Mouse (Mus musculus) lung, embryonic 14.5 days (tissue): ENCODE results near the gene Slc35f1. TPM values are rescaled to one million over a fixed set of nuclear protein-coding genes. Genes with fewer than 3 reads are reported as not detected.

Experiments
- ATAC-seq: fragments of 200-750 bp; cut with Nextera tagmentation; 2 replicates; pipeline ENCODE4 v1.8.0; 2017; ENCODE audit warnings: mild to moderate bottlenecking, moderate TSS enrichment, moderate library complexity; ENCODE audit not compliant: insufficient read depth
- DNase-seq: peaks from one replicate; pipeline ENCODE4 v3.0.0-alpha.2; 2015
- H3K27ac ChIP-seq: fragments of 300-500 bp; sonication (generic); 2 replicates; pipeline ENCODE4 v1.5.1; 2014; ENCODE audit warnings: low read depth, mild to moderate bottlenecking, moderate library complexity
- H3K27me3 ChIP-seq: fragments of 300-500 bp; sonication (generic); 2 replicates; pipeline ENCODE4 v1.6.1; 2014; ENCODE audit warnings: low read length, control low read depth; ENCODE audit not compliant: insufficient read depth
- H3K36me3 ChIP-seq: fragments of 300-500 bp; sonication (generic); 2 replicates; pipeline ENCODE4 v1.6.1; 2014; ENCODE audit warnings: control low read depth; ENCODE audit not compliant: insufficient read depth
- H3K4me1 ChIP-seq: fragments of 300-500 bp; sonication (generic); 2 replicates; pipeline ENCODE4 v1.6.1; 2014; ENCODE audit warnings: antibody characterized with exemption, control low read depth; ENCODE audit not compliant: insufficient read depth
- H3K4me2 ChIP-seq: fragments of 300-500 bp; sonication (generic); 2 replicates; pipeline ENCODE4 v1.6.1; 2014; ENCODE audit warnings: mild to moderate bottlenecking
- H3K4me3 ChIP-seq: fragments of 300-500 bp; sonication (generic); 2 replicates; pipeline ENCODE4 v1.5.1; 2014; ENCODE audit warnings: low read depth, low read length
- H3K9ac ChIP-seq: fragments of 300-500 bp; sonication (generic); 2 replicates; pipeline ENCODE4 v1.6.1; 2014
- H3K9me3 ChIP-seq: fragments of 300-500 bp; sonication (generic); 2 replicates; pipeline ENCODE4 v1.6.1; 2016; ENCODE audit warnings: low read depth, low read length, control low read depth
- CTCF ChIP-seq: IDR thresholded peaks from 2 replicates; pipeline ENCODE4 v1.5.1; 2016; ENCODE audit warnings: antibody characterized with exemption, low read depth
- WGBS: fragments of 180-500 bp; shearing (Covaris S2); extraction: QIAGEN DNeasy Blood & Tissue Kit; methylation state at CpG from one replicate; pipeline ENCODE4 v1.1.7; 2014; 5-methylcytosine and 5-hydroxymethylcytosine counted together
- polyA plus RNA-seq: library from polyadenylated mRNA; unstranded; fragments of >200 nt; fragmentation: Nextera tagmentation; extraction: Ambion mirVana; gene quantifications from 2 replicates; pipeline ENCODE4 v1.2.1, GENCODE M21; 2014

The Slc35f1 gene
- polyA plus RNA-seq, 1 experiment from 2014 or later: 1.6 TPM

- WGBS: 78% methylated on average over 2 of the region's 2 CpGs
- TF ChIP-seq CTCF: no peak
- Histone ChIP-seq H3K27ac (no peak overlapping the region), H3K9ac (no peak overlapping the region), H3K27me3 (no peaks in the 10 kb centered on the region), H3K9me3 (no peaks in the 10 kb centered on the region), H3K4me1 (no peaks in the 10 kb centered on the region), H3K36me3 (no peaks in the 10 kb centered on the region), H3K4me2 (no peak overlapping the region), H3K4me3 (no peak overlapping the region)
- DNase-seq (no peak), ATAC-seq (no peak)
Observed at GRCm38 (mm10) chr10:52840819-52841218, 150.5 kb downstream of the Slc35f1 start.

- no peak overlapping the region for H3K4me2 ChIP-seq
- H3K4me1 ChIP-seq: no peaks in the 10 kb centered on the region
- H3K9me3 ChIP-seq: no peaks in the 10 kb centered on the region
- no peaks in the 10 kb centered on the region for H3K36me3 ChIP-seq
- ATAC-seq (no peak), DNase-seq (no peak)
- no peak overlapping the region for H3K4me3 ChIP-seq
- no peaks in the 10 kb centered on the region for H3K27me3 ChIP-seq
- no peak overlapping the region for H3K27ac ChIP-seq
- H3K9ac ChIP-seq: no peak overlapping the region
- no peak for TF ChIP-seq CTCF
Observed at GRCm38 (mm10) chr10:52851994-52852393, 161.7 kb downstream of the Slc35f1 start.

- Histone ChIP-seq H3K36me3 (no peaks in the 10 kb centered on the region), H3K27me3 (no peaks in the 10 kb centered on the region), H3K9ac (no peak overlapping the region), H3K27ac (no peak overlapping the region), H3K4me2 (no peak overlapping the region), H3K4me3 (no peak overlapping the region), H3K9me3 (no peaks in the 10 kb centered on the region), H3K4me1 (no peaks in the 10 kb centered on the region)
- DNase-seq (no peak), ATAC-seq (no peak)
- 66% methylated on average over 2 of the region's 2 CpGs for whole genome bisulfite sequencing
- TF ChIP-seq CTCF: no peak
Observed at GRCm38 (mm10) chr10:52860851-52861250, 170.5 kb downstream of the Slc35f1 start.

- Histone ChIP-seq H3K4me1 (no peaks in the 10 kb centered on the region), H3K36me3 (no peaks in the 10 kb centered on the region), H3K27ac (no peak overlapping the region), H3K27me3 (no peaks in the 10 kb centered on the region), H3K9me3 (no peaks in the 10 kb centered on the region), H3K4me3 (no peak overlapping the region), H3K9ac (no peak overlapping the region), H3K4me2 (no peak overlapping the region)
- 71% methylated on average over 5 of the region's 5 CpGs for WGBS
- DNase-seq: peak; percentile 63
- no peak for ATAC-seq
- TF ChIP-seq CTCF: no peak
Observed at GRCm38 (mm10) chr10:52864936-52865335, 174.6 kb downstream of the Slc35f1 start.

GRCm38 (mm10) chr10:52871110-52871509 is 180.8 kb downstream of the Slc35f1 start:
- ATAC-seq (no peak), DNase-seq (no peak)
- Histone ChIP-seq H3K9me3 (no peaks in the 10 kb centered on the region), H3K36me3 (no peaks in the 10 kb centered on the region), H3K27me3 (no peaks in the 10 kb centered on the region), H3K27ac (no peak overlapping the region), H3K9ac (no peak overlapping the region), H3K4me3 (no peak overlapping the region), H3K4me2 (no peak overlapping the region), H3K4me1 (no peaks in the 10 kb centered on the region)
- no peak for TF ChIP-seq CTCF

GRCm38 (mm10) chr10:52874133-52874532 is 183.8 kb downstream of the Slc35f1 start:
- Histone ChIP-seq H3K27me3 (no peaks in the 10 kb centered on the region), H3K9ac (no peak overlapping the region), H3K9me3 (no peaks in the 10 kb centered on the region), H3K4me2 (no peak overlapping the region), H3K27ac (peak overlapping the region; percentile 45), H3K36me3 (no peaks in the 10 kb centered on the region), H3K4me1 (no peaks in the 10 kb centered on the region), H3K4me3 (no peak overlapping the region)
- DNase-seq (peak; percentile 8), ATAC-seq (peak; percentile 69; the same call in 1 of the 2 replicates)
- WGBS: 59% methylated on average over 9 of the region's 9 CpGs
- TF ChIP-seq CTCF: no peak

- H3K9ac ChIP-seq: no peak overlapping the region
- no peak overlapping the region for H3K4me2 ChIP-seq
- ATAC-seq: peak; percentile 95
- H3K4me3 ChIP-seq: no peak overlapping the region
- TF ChIP-seq CTCF: no peak
- H3K4me1 ChIP-seq: no peaks in the 10 kb centered on the region
- peak; percentile 85 for DNase-seq
- no peaks in the 10 kb centered on the region for H3K27me3 ChIP-seq
- H3K36me3 ChIP-seq: no peaks in the 10 kb centered on the region
- no peak overlapping the region for H3K27ac ChIP-seq
- H3K9me3 ChIP-seq: no peaks in the 10 kb centered on the region
Observed at GRCm38 (mm10) chr10:52874712-52875111, 184.4 kb downstream of the Slc35f1 start.
